Comparison of ENCODE assay signal across 8 mouse cellular contexts in the genomic region with DNA sequence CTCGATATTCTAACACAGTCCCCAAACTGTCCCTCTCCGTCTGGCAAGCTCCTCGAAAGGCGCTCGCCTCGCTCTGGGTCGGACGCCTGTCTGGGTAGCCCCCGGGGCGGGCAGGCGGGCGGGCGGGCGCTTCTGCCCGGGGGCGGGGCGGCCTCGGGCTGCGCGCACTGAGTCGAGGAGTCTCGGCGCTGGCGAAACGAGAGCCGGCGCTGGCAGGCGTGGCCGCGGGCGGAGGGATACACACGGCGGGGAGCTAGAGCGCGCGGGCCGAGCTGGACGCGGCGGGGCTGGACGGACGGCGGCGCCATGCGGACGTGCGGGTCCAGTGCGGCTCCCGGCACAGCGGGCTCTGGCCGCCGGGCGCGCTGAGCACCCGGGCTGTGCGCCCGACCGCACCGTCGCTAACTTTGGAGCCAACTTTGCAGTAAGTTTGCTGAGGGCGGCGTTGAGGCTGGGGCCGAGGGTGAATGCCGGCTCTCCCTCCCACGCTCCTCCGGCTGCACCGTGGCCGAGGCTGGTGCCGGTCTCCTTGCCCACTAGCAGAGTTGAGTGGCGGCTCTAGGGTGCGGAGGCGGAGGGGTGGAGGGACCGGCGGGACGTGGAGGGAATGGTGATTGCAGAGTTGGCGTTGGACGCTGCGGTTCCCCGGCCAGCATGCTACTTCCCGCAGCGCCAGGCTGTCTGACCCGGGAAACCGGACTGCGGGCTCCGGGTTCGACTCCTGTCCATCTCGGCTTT. TPM values are rescaled to one million over a fixed set of nuclear protein-coding genes. Genes with fewer than 3 reads are reported as not detected.
A peak's percentile ranks its signal among the peaks of the same experiment; 100 is the strongest.
DNase-seq lines count a peak whose midpoint lies in the region; ATAC-seq lines count a peak whose summit lies in the region.

No protein-coding gene starts in this region.

- H3K36me3 ChIP-seq in hindbrain, embryonic 13.5 days = no peaks in the 10 kb centered on the region
- no peaks in the 10 kb centered on the region for H3K36me3 ChIP-seq in lung, embryonic 15.5 days

- H3K9ac ChIP-seq in hindbrain, embryonic 13.5 days = peak overlapping the region; percentile 81
- peak overlapping the region; percentile 68 for H3K9ac ChIP-seq in lung, embryonic 15.5 days

- under 1% methylated on average over 86 of the region's 87 CpGs for WGBS in hindbrain, embryonic 13.5 days
- under 1% methylated on average over 87 of the region's 87 CpGs for WGBS in lung, embryonic 15.5 days

- H3K9me3 ChIP-seq in hindbrain, embryonic 13.5 days = no peaks in the 10 kb centered on the region
- H3K9me3 ChIP-seq in lung, embryonic 15.5 days = no peaks in the 10 kb centered on the region

- peaks cover 17% of the 10 kb centered on the region for H3K4me1 ChIP-seq in hindbrain, embryonic 13.5 days (replicated peaks)
- peaks cover 6% of the 10 kb centered on the region; the same call in 1 of the 2 replicates for H3K4me1 ChIP-seq in lung, embryonic 15.5 days

- peak; percentile 92 for DNase-seq in R1 (ENCODE audit: low read depth, low spot score)
- DNase-seq in cerebellum, postnatal 25 days = peak; percentile 96 to 97
- DNase-seq in gastrocnemius, adult 18-20 months (ENCODE audit: low spot score) = peak; percentile 89
- DNase-seq in layer of hippocampus, postnatal 14 days (ENCODE audit: low spot score in 2 of 2) = peak; percentile 89 to 90
- DNase-seq in ovary, postnatal 14 days (ENCODE audit: low spot score) = peak; percentile 92
- DNase-seq in urinary bladder, adult 2 months (ENCODE audit: low spot score) = peak; percentile 93

- H3K4me3 ChIP-seq in hindbrain, embryonic 13.5 days = peak overlapping the region; percentile 79
- H3K4me3 ChIP-seq in lung, embryonic 15.5 days = peak overlapping the region; percentile 74

- peak; percentile 84 for ATAC-seq in hindbrain, embryonic 13.5 days (ENCODE audit: low FRiP score)
- peak; percentile 78 for ATAC-seq in lung, embryonic 15.5 days (ENCODE audit: borderline replicate concordance, extremely low read depth, low FRiP score, low TSS enrichment)

- no peaks in the 10 kb centered on the region for H3K27me3 ChIP-seq in hindbrain, embryonic 13.5 days
- no peaks in the 10 kb centered on the region for H3K27me3 ChIP-seq in lung, embryonic 15.5 days

- peak overlapping the region; percentile 94 for H3K4me2 ChIP-seq in hindbrain, embryonic 13.5 days
- H3K4me2 ChIP-seq in lung, embryonic 15.5 days = peak overlapping the region; percentile 82

- H3K27ac ChIP-seq in hindbrain, embryonic 13.5 days = peak overlapping the region; percentile 86
- peak overlapping the region; percentile 90 for H3K27ac ChIP-seq in lung, embryonic 15.5 days

RNA-seq across cellular contexts. Expression of a gene that starts 2.8 kb away (rescaled TPM):
- total RNA-seq in gastrocnemius, adult 18-20 months (2021) = 1 to 10 TPM; 2.1 to 2.7 TPM
- polyA plus RNA-seq in hindbrain, embryonic 13.5 days (2015; fragmentation: Nextera tagmentation; extraction: Ambion mirVana) = 12.7 and 13.9 TPM in 2 replicates
- 10 to 100 TPM; 34.5 TPM for total RNA-seq in layer of hippocampus, postnatal 14 days (2021)
- 16.2 and 19.1 TPM in 2 replicates for polyA plus RNA-seq in lung, embryonic 15.5 days (2015; fragmentation: Nextera tagmentation; extraction: Ambion mirVana)
- 52.0 and 53.5 TPM in 2 replicates for polyA plus RNA-seq in urinary bladder, adult 2 months (2012; rRNA removed)

Comparison
In these comparisons a context has a peak if more than half of its experiments do, and no peak if none do; other contexts are left out.
1. Peak in every context shown above with its lines: DNase-seq, ATAC-seq, H3K4me3 ChIP-seq and H3K27ac ChIP-seq.